Mouse (Mus musculus): ENCODE results near the gene Aplp2. TPM values are rescaled to one million over a fixed set of nuclear protein-coding genes. Genes with fewer than 3 reads are reported as not detected.
A peak's percentile ranks its signal among the peaks of the same experiment; 100 is the strongest.

Gene Aplp2
- polyA plus RNA-seq, 1 experiment: 574 TPM

- Histone ChIP-seq H3K4me1 (ENCODE audit: control insufficient read depth, insufficient read depth, low read length) (no peaks in the 10 kb centered on the region), H3K4me3 (ENCODE audit: insufficient read depth, low read depth, low read length) (no peak overlapping the region), H3K36me3 (ENCODE audit: control insufficient read depth, insufficient read depth, low read length) (no peaks in the 10 kb centered on the region), H3K27me3 (replicated peaks; ENCODE audit: control insufficient read depth, insufficient read depth, low read length) (no peaks in the 10 kb centered on the region), H3K27ac (ENCODE audit: insufficient read depth, low read depth, low read length) (peak overlapping the region; percentile 36)
- 32% methylated on average over 11 of the region's 11 CpGs for WGBS
- DNase-seq: no peak
- TF ChIP-seq CTCF (conservative IDR thresholded peaks at IDR 0.05; ENCODE audit: insufficient read depth, insufficient read length, low read depth, low read length) (no peak), POLR2A (IDR thresholded peaks at IDR 0.05; ENCODE audit: low read depth, low read length) (no peak)
These were observed 91.6 kb downstream of the Aplp2 start for GRCm38 (mm10) chr9:31119882-31120532.

DNA sequence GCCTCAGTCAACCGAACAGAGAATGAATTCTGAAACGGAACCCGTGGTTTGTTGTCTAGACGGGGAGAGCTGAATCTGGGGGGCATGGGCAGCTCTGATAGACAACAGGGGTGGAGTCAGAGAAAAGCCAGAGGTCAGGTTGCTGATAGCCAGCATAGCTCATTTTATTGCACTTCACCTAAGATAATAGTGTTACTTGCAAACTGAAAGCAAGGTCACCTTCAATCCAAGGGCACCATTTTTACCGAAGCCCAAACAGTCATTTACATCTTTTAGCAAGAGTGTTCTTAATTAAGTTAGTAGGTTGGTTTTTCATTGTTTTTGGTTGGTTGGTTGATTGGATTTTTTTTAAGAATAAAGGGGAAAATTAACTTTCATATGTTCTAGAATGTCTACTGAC, 92.2 kb downstream of the Aplp2 start:
- 58% methylated on average over 5 of the region's 5 CpGs for WGBS
- DNase-seq: no peak
- Histone ChIP-seq H3K4me3 (ENCODE audit: insufficient read depth, low read depth, low read length) (no peak overlapping the region), H3K4me1 (ENCODE audit: control insufficient read depth, insufficient read depth, low read length) (no peaks in the 10 kb centered on the region), H3K36me3 (ENCODE audit: control insufficient read depth, insufficient read depth, low read length) (no peaks in the 10 kb centered on the region), H3K27me3 (replicated peaks; ENCODE audit: control insufficient read depth, insufficient read depth, low read length) (no peaks in the 10 kb centered on the region), H3K27ac (ENCODE audit: insufficient read depth, low read depth, low read length) (peak overlapping the region; percentile 37)
- TF ChIP-seq CTCF (conservative IDR thresholded peaks at IDR 0.05; ENCODE audit: insufficient read depth, insufficient read length, low read depth, low read length): no peak
- no peak for TF ChIP-seq POLR2A (IDR thresholded peaks at IDR 0.05; ENCODE audit: low read depth, low read length)

DNA sequence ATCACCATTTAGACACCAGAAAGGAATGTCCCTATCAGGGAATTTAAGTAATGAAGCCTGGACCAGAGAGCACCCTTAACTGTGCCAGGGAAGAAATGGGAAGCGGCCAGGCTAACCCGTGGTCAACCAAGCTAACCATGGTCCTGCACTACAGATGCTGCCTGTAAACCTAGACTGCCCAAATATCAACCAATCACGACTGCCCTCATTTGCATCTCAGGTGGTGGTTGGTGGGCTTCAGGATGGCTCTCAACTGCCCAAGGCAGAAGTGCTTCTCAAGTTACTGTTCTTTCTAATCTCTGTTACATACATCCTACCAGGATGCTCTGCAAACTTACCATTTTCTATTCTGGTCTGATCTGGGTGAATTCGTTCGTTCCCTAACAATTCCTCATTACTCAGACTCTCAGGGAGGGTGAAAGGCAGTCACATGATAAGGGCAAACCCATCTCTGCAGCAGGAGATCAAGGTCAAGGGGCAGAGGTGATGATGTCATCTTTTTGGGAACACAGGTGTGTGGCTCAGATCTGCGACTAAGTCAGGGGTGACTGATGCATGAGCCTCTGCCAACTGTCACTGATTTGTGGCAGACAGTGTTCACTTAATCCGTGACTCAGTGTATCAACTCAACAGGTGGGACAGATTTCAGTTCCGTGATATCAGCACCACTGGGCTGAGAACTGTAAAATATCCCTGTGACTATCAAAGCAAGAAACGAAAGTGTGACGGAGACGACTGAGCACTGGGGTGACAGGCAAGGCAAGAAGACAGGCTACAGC, 92.9 kb downstream of the Aplp2 start:
- TF ChIP-seq CTCF (conservative IDR thresholded peaks at IDR 0.05; ENCODE audit: insufficient read depth, insufficient read length, low read depth, low read length) (no peak), POLR2A (IDR thresholded peaks at IDR 0.05; ENCODE audit: low read depth, low read length) (no peak)
- no peaks in the 10 kb centered on the region for H3K4me1 ChIP-seq (ENCODE audit: control insufficient read depth, insufficient read depth, low read length)
- H3K36me3 ChIP-seq (ENCODE audit: control insufficient read depth, insufficient read depth, low read length): no peaks in the 10 kb centered on the region
- no peak for DNase-seq
- no peaks in the 10 kb centered on the region for H3K27me3 ChIP-seq (replicated peaks; ENCODE audit: control insufficient read depth, insufficient read depth, low read length)
- no peak overlapping the region for H3K4me3 ChIP-seq (ENCODE audit: insufficient read depth, low read depth, low read length)
- peak overlapping the region; percentile 37; the same call in 1 of the 2 replicates for H3K27ac ChIP-seq (ENCODE audit: insufficient read depth, low read depth, low read length)
- WGBS: 39% methylated on average over 11 of the region's 11 CpGs

- Histone ChIP-seq H3K27me3 (replicated peaks; ENCODE audit: control insufficient read depth, insufficient read depth, low read length) (no peaks in the 10 kb centered on the region), H3K36me3 (ENCODE audit: control insufficient read depth, insufficient read depth, low read length) (no peaks in the 10 kb centered on the region), H3K4me3 (ENCODE audit: insufficient read depth, low read depth, low read length) (no peak overlapping the region), H3K4me1 (ENCODE audit: control insufficient read depth, insufficient read depth, low read length) (no peaks in the 10 kb centered on the region), H3K27ac (ENCODE audit: insufficient read depth, low read depth, low read length) (no peak overlapping the region)
- WGBS: 67% methylated on average over 6 of the region's 6 CpGs
- no peak for TF ChIP-seq CTCF (conservative IDR thresholded peaks at IDR 0.05; ENCODE audit: insufficient read depth, insufficient read length, low read depth, low read length)
- no peak for TF ChIP-seq POLR2A (IDR thresholded peaks at IDR 0.05; ENCODE audit: low read depth, low read length)
- no peak for DNase-seq
These were observed 94.1 kb downstream of the Aplp2 start for GRCm38 (mm10) chr9:31117488-31117887.

DNA sequence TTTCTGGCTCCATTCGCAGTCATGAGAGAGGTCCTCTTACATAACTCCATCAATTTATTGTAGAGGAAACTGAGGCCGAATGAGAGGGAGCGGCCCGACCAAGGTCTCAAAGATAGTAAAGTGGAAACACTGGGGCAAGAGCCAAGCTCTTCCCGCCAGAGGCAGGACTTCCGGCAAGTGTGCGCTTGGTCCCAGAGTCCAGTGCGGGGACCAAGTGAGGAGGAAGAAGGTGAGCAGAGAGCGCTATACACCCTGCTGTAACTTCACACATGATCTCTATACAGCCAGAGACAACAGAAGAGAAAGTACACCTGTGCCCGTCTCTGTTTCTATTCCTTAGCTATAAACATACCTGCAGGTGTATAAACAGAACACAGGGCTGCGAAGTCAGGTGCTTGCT, 94.5 kb downstream of the Aplp2 start:
- no peak for DNase-seq
- Histone ChIP-seq H3K27ac (ENCODE audit: insufficient read depth, low read depth, low read length) (no peak overlapping the region), H3K4me3 (ENCODE audit: insufficient read depth, low read depth, low read length) (no peak overlapping the region), H3K4me1 (ENCODE audit: control insufficient read depth, insufficient read depth, low read length) (no peaks in the 10 kb centered on the region), H3K27me3 (replicated peaks; ENCODE audit: control insufficient read depth, insufficient read depth, low read length) (no peaks in the 10 kb centered on the region), H3K36me3 (ENCODE audit: control insufficient read depth, insufficient read depth, low read length) (no peaks in the 10 kb centered on the region)
- WGBS: 81% methylated on average over 11 of the region's 11 CpGs
- no peak for TF ChIP-seq CTCF (conservative IDR thresholded peaks at IDR 0.05; ENCODE audit: insufficient read depth, insufficient read length, low read depth, low read length)
- no peak for TF ChIP-seq POLR2A (IDR thresholded peaks at IDR 0.05; ENCODE audit: low read depth, low read length)

GRCm38 (mm10) chr9:31115586-31115985, 96.0 kb downstream of the Aplp2 start:
- no peak overlapping the region for H3K27ac ChIP-seq (ENCODE audit: insufficient read depth, low read depth, low read length)
- no peak overlapping the region for H3K4me3 ChIP-seq (ENCODE audit: insufficient read depth, low read depth, low read length)
- no peaks in the 10 kb centered on the region for H3K36me3 ChIP-seq (ENCODE audit: control insufficient read depth, insufficient read depth, low read length)
- TF ChIP-seq POLR2A (IDR thresholded peaks at IDR 0.05; ENCODE audit: low read depth, low read length) (no peak), CTCF (conservative IDR thresholded peaks at IDR 0.05; ENCODE audit: insufficient read depth, insufficient read length, low read depth, low read length) (no peak)
- H3K4me1 ChIP-seq (ENCODE audit: control insufficient read depth, insufficient read depth, low read length): no peaks in the 10 kb centered on the region
- no peaks in the 10 kb centered on the region for H3K27me3 ChIP-seq (replicated peaks; ENCODE audit: control insufficient read depth, insufficient read depth, low read length)
- DNase-seq: no peak

DNA sequence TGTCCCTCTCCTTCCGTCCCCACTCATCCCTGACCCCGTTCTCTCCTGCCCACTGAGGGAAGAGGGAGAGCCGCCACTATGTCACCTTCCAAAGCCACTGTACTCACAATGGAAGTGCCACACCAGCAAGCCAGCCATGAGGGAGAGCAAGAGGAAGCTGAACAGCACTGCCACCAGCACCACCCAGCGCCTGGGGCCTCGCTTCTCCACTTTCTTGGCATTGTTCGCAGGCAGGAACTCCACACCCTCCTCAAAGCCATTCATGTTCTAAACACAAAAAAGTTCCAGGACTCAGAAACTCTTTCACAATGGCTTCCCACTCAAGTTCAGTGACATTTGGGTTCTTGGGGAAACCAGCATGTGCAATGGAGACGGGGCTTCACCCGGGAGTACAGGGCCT, 103.2 kb downstream of the Aplp2 start:
- Histone ChIP-seq H3K27ac (ENCODE audit: insufficient read depth, low read depth, low read length) (no peak overlapping the region), H3K27me3 (replicated peaks; ENCODE audit: control insufficient read depth, insufficient read depth, low read length) (no peaks in the 10 kb centered on the region), H3K36me3 (ENCODE audit: control insufficient read depth, insufficient read depth, low read length) (no peaks in the 10 kb centered on the region), H3K4me1 (ENCODE audit: control insufficient read depth, insufficient read depth, low read length) (no peaks in the 10 kb centered on the region), H3K4me3 (ENCODE audit: insufficient read depth, low read depth, low read length) (no peak overlapping the region)
- 83% methylated on average over 8 of the region's 8 CpGs for WGBS
- TF ChIP-seq POLR2A (IDR thresholded peaks at IDR 0.05; ENCODE audit: low read depth, low read length) (no peak), CTCF (conservative IDR thresholded peaks at IDR 0.05; ENCODE audit: insufficient read depth, insufficient read length, low read depth, low read length) (no peak)
- DNase-seq: no peak

Other genes with a start within 250 kb of the Aplp2 start
- gene Zbtb44, start 181.2 kb downstream of the Aplp2 start, polyA plus RNA-seq (2012; rRNA removed): 8.3 and 9.9 TPM in 2 replicates
- gene St14, start 80.0 kb downstream of the Aplp2 start, polyA plus RNA-seq (2012; rRNA removed): 62.8 and 71.2 TPM in 2 replicates
- 4.1 and 4.9 TPM in 2 replicates for gene Prdm10, start 68.7 kb upstream of the Aplp2 start, polyA plus RNA-seq (2012; rRNA removed)
- 12.4 and 13.8 TPM in 2 replicates for gene Nfrkb, start 174.4 kb upstream of the Aplp2 start, polyA plus RNA-seq (2012; rRNA removed)